Mouse (Mus musculus): ENCODE data around the gene Fam129c. TPM values are rescaled to one million over a fixed set of nuclear protein-coding genes. Genes with fewer than 3 reads are reported as not detected.

The Fam129c gene
- polyA plus RNA-seq, 1 experiment from 2014 or later = 2.8 TPM

GRCm38 (mm10) chr8:71628396-71629095 is 31.1 kb downstream of the Fam129c start:
- peaks cover 21% of the 10 kb centered on the region for H3K4me1 ChIP-seq (replicated peaks; ENCODE audit: insufficient read depth, low read length)
- 6% methylated on average over 16 of the region's 16 CpGs for WGBS
- TF ChIP-seq CTCF (IDR thresholded peaks at IDR 0.05; ENCODE audit: low read depth) = no peak
- H3K4me3 ChIP-seq (replicated peaks; ENCODE audit: low read depth, low read length) = peak overlapping the region; percentile 47
- H3K27me3 ChIP-seq (ENCODE audit: insufficient read depth, low read length) = no peaks in the 10 kb centered on the region
- H3K27ac ChIP-seq = peak overlapping the region; percentile 57
- peak overlapping the region; percentile 74 for H3K9ac ChIP-seq (ENCODE audit: low read depth, low read length)
- ATAC-seq (replicated peaks; ENCODE audit: low FRiP score, low read depth) (no peak), DNase-seq (ENCODE audit: low spot score) (no peak)
- peak overlapping the region; percentile 90 for H3K4me2 ChIP-seq (ENCODE audit: low read length)
- peaks cover 19% of the 10 kb centered on the region for H3K36me3 ChIP-seq (ENCODE audit: insufficient read depth, low read length)
- no peaks in the 10 kb centered on the region for H3K9me3 ChIP-seq (replicated peaks; ENCODE audit: low read length)

- ATAC-seq (replicated peaks; ENCODE audit: low FRiP score, low read depth) (peak; percentile 89), DNase-seq (ENCODE audit: low spot score) (peak; percentile 93)
- under 1% methylated on average over 48 of the region's 55 CpGs for WGBS
- Histone ChIP-seq H3K27ac (peak overlapping the region; percentile 57), H3K4me3 (replicated peaks; ENCODE audit: low read depth, low read length) (peak overlapping the region; percentile 47), H3K4me1 (replicated peaks; ENCODE audit: insufficient read depth, low read length) (peaks cover 21% of the 10 kb centered on the region), H3K4me2 (ENCODE audit: low read length) (peak overlapping the region; percentile 90), H3K36me3 (ENCODE audit: insufficient read depth, low read length) (peaks cover 14% of the 10 kb centered on the region; the same call in 1 of the 2 replicates), H3K9ac (ENCODE audit: low read depth, low read length) (peak overlapping the region; percentile 74), H3K27me3 (ENCODE audit: insufficient read depth, low read length) (no peaks in the 10 kb centered on the region), H3K9me3 (replicated peaks; ENCODE audit: low read length) (no peaks in the 10 kb centered on the region)
- peak; percentile 55 for TF ChIP-seq CTCF (IDR thresholded peaks at IDR 0.05; ENCODE audit: low read depth)
Measured at GRCm38 (mm10) chr8:71629096-71629697, 31.7 kb downstream of the Fam129c start.

DNA sequence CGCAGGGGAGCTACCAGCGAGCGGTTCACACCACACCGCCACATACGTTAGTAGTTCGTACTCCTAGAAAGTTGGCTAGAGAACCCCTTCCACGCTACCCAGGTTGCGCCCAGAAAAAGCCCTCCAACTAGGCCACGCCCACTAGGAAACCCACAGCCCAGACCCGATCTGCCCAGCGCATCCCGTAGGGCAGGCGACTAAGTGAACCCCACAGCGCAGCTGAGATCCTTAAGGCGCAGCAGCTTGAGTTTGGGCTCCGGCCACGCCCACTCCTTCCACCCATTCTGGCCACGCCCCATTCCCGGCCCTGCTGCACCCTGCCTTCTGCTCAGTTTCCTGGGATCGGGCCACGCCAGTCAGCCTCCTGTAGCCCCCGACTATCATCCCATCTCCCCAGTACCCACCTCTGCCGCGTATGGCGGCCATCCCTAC is 32.3 kb downstream of the Fam129c start:
- H3K36me3 ChIP-seq (ENCODE audit: insufficient read depth, low read length) = peaks cover 8% of the 10 kb centered on the region; the same call in 1 of the 2 replicates
- H3K4me3 ChIP-seq (replicated peaks; ENCODE audit: low read depth, low read length) = peak overlapping the region; percentile 47
- H3K27ac ChIP-seq = peak overlapping the region; percentile 57; the same call in 1 of the 2 replicates
- peaks cover 25% of the 10 kb centered on the region for H3K4me1 ChIP-seq (replicated peaks; ENCODE audit: insufficient read depth, low read length)
- peak overlapping the region; percentile 90 for H3K4me2 ChIP-seq (ENCODE audit: low read length)
- peak; percentile 56 for DNase-seq (ENCODE audit: low spot score)
- WGBS = 3% methylated on average over 25 of the region's 25 CpGs
- no peak overlapping the region for H3K9ac ChIP-seq (ENCODE audit: low read depth, low read length)
- no peaks in the 10 kb centered on the region for H3K9me3 ChIP-seq (replicated peaks; ENCODE audit: low read length)
- no peak for TF ChIP-seq CTCF (IDR thresholded peaks at IDR 0.05; ENCODE audit: low read depth)
- no peaks in the 10 kb centered on the region for H3K27me3 ChIP-seq (ENCODE audit: insufficient read depth, low read length)
- peak; percentile 22; the same call in 1 of the 2 replicates for ATAC-seq (replicated peaks; ENCODE audit: low FRiP score, low read depth)

DNA sequence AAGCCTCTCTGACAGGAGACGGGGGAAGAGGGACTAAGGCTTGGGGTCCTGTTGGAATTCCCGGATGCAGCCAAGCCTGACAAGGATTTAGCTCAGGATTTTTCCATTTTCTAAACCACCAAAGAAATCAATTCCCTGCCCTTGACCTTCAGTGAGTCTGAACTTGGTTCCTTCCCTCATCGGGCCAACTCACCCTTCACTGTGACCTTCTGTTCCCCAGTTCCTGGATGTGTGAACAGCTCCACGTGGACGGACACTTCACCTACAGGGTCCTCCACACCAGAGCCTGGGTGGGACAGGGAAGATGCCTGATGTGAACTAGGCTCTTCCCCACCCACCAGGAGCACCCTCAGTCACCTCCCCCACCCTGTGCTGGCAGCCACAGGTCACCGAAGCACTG is 33.3 kb downstream of the Fam129c start:
- ATAC-seq (replicated peaks; ENCODE audit: low FRiP score, low read depth) = no peak
- Histone ChIP-seq H3K4me3 (replicated peaks; ENCODE audit: low read depth, low read length) (no peak overlapping the region), H3K9ac (ENCODE audit: low read depth, low read length) (no peak overlapping the region), H3K36me3 (ENCODE audit: insufficient read depth, low read length) (peaks cover 7% of the 10 kb centered on the region; the same call in 1 of the 2 replicates), H3K4me2 (ENCODE audit: low read length) (no peak overlapping the region), H3K27me3 (ENCODE audit: insufficient read depth, low read length) (no peaks in the 10 kb centered on the region), H3K27ac (no peak overlapping the region), H3K4me1 (replicated peaks; ENCODE audit: insufficient read depth, low read length) (peaks cover 25% of the 10 kb centered on the region), H3K9me3 (replicated peaks; ENCODE audit: low read length) (no peaks in the 10 kb centered on the region)
- no peak for TF ChIP-seq CTCF (IDR thresholded peaks at IDR 0.05; ENCODE audit: low read depth)
- no peak for DNase-seq (ENCODE audit: low spot score)
- 72% methylated on average over 6 of the region's 6 CpGs for WGBS

- H3K36me3 ChIP-seq (ENCODE audit: insufficient read depth, low read length) = no peaks in the 10 kb centered on the region
- peaks cover 25% of the 10 kb centered on the region for H3K4me1 ChIP-seq (replicated peaks; ENCODE audit: insufficient read depth, low read length)
- no peak overlapping the region for H3K27ac ChIP-seq
- 52% methylated on average over 2 of the region's 2 CpGs for WGBS
- H3K9ac ChIP-seq (ENCODE audit: low read depth, low read length) = no peak overlapping the region
- no peak overlapping the region for H3K4me3 ChIP-seq (replicated peaks; ENCODE audit: low read depth, low read length)
- DNase-seq (ENCODE audit: low spot score) (no peak), ATAC-seq (replicated peaks; ENCODE audit: low FRiP score, low read depth) (no peak)
- no peak for TF ChIP-seq CTCF (IDR thresholded peaks at IDR 0.05; ENCODE audit: low read depth)
- H3K4me2 ChIP-seq (ENCODE audit: low read length) = no peak overlapping the region
- no peaks in the 10 kb centered on the region for H3K9me3 ChIP-seq (replicated peaks; ENCODE audit: low read length)
- no peaks in the 10 kb centered on the region for H3K27me3 ChIP-seq (ENCODE audit: insufficient read depth, low read length)
Measured at GRCm38 (mm10) chr8:71631897-71632296, 34.4 kb downstream of the Fam129c start.

DNA sequence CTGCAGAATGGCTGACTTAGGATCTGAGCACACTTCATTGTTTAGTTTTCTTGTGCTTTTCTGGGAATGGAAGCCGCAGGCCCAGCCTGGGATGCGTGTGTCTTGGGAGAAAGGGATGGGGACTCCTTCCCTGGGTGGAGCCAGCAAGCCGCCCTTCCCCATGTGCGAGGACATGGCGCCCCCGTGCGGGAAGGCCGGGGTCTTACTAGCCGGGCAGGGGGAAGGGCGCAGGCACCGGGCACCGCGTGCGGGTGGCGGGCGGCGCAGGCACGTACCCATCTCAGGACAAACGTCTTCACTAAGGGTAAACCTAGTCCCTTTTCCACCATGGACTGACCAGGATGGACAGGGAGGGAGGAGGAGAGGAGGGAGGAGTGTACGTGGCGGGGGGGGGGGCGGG is 35.7 kb downstream of the Fam129c start:
- no peak for ATAC-seq (replicated peaks; ENCODE audit: low FRiP score, low read depth)
- peak; percentile 32 for DNase-seq (ENCODE audit: low spot score)
- WGBS = 12% methylated on average over 13 of the region's 22 CpGs
- Histone ChIP-seq H3K9ac (ENCODE audit: low read depth, low read length) (no peak overlapping the region), H3K4me1 (replicated peaks; ENCODE audit: insufficient read depth, low read length) (peaks cover 22% of the 10 kb centered on the region), H3K4me2 (ENCODE audit: low read length) (no peak overlapping the region; the same call in 1 of the 2 replicates), H3K27ac (no peak overlapping the region), H3K27me3 (ENCODE audit: insufficient read depth, low read length) (no peaks in the 10 kb centered on the region), H3K36me3 (ENCODE audit: insufficient read depth, low read length) (no peaks in the 10 kb centered on the region), H3K4me3 (replicated peaks; ENCODE audit: low read depth, low read length) (no peak overlapping the region), H3K9me3 (replicated peaks; ENCODE audit: low read length) (no peaks in the 10 kb centered on the region)
- TF ChIP-seq CTCF (IDR thresholded peaks at IDR 0.05; ENCODE audit: low read depth) = peak; percentile 56
